Mouse (Mus musculus): Measurements from ENCODE around the gene Plscr1.

The Plscr1 gene

DNA sequence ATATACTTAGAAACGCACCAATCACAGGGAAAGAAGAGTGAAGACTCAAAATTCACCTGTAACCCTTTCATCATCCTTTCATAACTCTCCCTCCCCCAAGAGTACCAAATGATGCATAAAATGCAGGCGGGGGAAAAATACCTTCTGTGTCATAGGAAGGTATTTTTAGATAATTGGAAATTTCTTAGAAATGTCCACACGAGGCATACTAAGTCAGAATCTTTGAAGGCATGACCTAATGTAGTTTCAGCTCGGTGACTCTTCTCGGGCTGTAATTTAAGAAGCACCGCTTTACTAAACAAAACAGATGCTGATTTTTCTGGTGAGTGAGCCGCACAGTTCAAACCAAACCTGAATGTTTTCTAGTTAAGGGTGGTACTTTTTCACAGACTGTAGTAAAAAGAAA, at the start of gene Plscr1:
TSS of gene Plscr1 (plus strand) at position 304 of the 406 bp plus-strand sequence.
- no peak for DNase-seq (ENCODE audit: low read depth, low spot score)

DNA sequence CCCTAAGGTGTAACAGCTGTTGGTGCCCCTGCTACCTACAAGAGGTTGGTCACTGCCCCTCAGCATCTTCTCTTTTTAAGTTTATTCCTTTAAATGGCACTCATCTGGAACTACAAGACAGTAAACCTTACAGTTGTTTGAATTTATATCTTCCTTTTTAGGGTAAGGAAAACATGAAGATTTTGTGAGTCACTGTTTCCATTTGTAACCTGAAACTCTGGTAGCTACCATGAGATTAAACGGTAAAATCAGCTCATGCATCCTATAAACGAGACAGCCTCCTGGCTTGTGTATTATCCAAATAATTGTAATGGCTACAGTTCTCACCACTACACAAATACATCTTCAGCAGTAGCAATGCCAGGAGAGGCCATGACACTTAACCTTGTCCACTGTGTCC, 45.2 kb upstream of the Plscr1 start:
- no peak for DNase-seq (ENCODE audit: low read depth, low spot score)

DNA sequence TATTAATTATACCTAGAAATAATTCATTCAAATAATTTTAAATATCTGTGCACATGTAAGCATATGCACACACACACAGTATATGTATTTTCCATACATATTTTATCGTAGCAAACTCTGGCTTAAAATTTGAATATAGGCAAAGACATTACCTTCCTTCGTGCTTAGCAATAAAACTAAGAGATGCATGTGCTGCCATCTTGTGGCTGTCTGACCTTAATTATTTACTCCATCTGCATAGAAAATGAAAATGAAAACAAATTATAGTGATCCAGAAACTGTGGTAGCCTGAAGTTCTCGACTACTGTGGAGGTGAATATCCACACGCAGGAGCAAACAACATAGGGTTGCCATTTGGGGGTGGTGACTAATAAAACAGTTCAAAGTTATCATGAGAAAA, 42.2 kb upstream of the Plscr1 start:
- DNase-seq (ENCODE audit: low read depth, low spot score) = peak; percentile 48

DNA sequence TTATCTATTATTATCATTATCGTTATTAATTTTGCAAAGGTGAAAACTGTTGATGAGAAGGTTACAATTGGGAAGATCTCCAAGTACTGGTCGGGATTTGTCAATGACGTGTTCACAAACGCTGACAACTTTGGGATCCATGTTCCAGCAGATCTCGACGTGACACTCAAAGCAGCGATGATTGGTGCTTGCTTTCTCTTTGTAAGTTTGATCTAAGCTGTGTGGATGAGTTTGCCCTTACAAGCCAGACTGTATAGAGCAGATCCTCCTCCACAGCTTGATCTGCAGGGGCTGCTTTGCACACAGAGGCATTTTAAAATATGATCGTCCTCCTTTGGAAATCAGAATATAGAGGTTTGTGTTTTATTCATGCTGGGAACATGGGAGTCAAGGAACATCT, 41.8 kb upstream of the Plscr1 start:
- DNase-seq (ENCODE audit: low read depth, low spot score) = peak; percentile 8

DNA sequence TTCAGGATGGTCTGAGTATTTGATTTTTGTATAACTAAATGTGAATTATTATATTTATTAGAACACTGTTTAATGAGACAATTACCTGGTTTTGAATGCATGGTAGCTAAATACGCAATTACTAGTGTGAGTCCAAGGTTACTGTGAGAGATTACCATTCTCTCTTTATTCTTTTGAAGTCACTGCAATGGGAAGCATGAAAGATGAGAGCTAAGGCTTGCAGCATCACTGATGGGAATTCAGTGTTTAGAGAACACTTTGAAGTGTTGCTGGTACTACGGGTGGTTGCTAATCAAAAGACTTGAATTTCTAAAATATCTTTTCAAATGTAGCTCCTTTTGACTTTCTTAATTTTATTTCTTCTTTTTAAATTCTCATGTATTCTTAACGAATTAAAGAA, 39.7 kb upstream of the Plscr1 start:
- DNase-seq (ENCODE audit: low read depth, low spot score) = no peak

DNA sequence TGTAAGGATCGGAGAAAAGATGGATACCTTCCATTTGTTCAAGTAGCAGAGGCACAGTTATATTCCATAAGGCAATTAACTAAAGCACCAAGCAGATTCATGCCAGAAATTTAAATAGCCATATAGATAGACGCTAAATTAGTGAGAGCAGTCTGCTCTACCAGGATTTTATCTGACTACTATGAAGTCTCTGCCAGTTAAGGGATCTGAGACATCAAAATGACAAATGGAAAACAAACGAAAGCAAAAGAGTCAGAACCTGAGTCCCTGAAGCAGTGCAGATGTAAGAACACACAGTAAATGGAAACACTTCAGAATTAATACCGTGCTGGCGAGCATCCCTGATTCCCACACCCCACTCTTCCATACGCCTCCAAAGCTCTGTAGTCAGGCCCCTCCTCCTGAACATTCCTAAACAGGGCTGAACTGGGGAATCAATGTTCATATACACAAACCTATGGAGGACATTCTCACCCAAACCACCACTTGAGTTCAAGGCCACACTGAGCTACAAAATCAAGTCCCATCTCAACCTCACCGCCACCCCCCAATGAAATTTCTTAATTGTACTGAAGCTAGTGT, 39.1 kb upstream of the Plscr1 start:
- no peak for DNase-seq (ENCODE audit: low read depth, low spot score)

DNA sequence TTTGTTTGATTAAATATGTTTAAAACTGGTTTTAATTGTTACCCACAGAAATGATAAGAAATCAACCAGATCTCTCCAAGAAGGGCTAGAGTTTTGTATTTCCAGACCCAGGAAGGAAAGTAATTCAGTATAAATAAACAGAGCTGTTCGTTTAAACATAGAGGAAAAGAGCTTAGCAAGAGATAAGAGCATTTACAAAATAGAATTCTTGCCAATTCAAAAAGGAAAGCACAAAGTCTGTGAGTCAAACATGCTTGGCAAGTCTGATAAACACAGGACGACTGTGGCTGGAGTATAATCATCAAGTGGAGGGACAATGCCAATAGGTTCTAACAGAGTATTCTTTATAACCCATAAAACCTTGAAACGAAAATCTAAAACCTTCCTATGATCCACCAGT, 38.5 kb upstream of the Plscr1 start:
- DNase-seq (ENCODE audit: low read depth, low spot score) = no peak

DNA sequence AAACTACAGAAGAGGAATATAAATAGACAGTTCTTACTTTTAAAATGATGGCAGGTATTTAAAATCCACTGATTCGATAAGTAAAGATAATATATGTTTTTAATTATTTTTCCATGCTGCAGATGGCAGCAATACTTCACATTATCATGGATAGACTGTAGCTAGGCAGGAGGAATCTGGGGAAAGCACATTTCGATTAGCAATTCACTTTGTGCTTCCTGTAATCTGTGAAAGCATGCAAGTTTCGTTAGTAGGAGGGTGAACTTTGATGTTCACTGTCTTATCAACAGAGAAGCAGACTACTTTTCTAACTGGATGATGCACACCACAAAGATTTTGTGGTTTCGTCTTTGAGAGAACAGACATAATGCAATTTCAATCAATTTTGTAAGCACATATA, 32.1 kb upstream of the Plscr1 start:
- DNase-seq (ENCODE audit: low read depth, low spot score) = no peak

DNA sequence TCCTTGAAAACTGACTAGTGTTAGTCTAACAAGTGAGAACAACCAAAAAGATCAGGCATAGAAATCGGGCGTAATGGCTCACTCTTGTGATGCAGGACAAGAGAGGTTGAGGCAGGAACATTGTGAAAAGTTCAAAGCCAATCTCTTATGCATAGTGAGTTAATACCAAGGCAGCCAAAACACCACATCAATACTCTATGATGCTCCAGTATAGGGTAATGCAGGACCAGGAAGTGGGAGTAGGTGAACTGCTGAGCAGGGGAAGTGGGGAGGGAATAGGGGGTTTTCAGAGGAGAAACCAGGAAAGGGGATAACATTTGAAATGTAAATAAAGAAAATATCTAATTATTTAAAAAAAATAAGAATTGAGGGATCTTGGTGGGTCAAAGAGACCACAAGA, 31.7 kb upstream of the Plscr1 start:
- no peak for DNase-seq (ENCODE audit: low read depth, low spot score)

DNA sequence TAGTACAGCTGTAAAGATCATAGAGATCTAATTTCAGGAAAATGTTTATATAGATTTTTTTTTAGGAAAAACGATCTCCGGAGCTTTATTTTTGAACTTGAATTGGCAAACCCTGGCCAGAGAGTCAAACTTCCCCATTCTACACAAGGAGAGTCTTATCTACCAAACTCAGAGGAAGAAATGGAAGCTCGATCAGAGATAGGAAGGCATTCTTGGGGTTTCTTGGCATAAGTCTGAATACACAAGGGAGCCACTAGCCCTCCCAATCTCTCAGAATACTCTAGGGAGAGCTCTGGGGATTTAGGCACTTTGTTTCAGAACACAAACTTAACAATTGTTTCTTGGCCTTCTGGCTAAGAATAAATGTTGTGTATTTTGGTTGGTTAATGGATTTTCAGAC, 29.4 kb upstream of the Plscr1 start:
- no peak for DNase-seq (ENCODE audit: low read depth, low spot score)

DNA sequence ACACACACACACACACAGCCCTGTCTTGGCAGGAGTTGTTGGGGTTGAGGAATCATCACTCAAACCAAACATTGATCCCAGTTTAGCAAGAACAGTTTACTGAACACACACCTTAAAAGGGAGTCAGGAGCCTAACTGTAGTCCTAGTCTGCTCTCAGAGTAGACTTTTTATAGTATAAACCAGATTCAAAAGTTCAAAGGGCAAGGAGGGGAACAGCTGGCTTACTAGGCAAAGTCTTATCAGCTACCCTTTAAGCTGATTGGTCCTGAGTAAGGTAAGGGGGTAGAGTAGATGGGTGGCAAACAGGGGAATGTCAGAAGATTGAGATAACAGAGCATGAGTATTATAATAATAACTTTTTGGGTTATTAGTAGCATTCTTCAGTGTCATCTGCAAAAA, 28.1 kb upstream of the Plscr1 start:
- DNase-seq (ENCODE audit: low read depth, low spot score) = no peak

DNA sequence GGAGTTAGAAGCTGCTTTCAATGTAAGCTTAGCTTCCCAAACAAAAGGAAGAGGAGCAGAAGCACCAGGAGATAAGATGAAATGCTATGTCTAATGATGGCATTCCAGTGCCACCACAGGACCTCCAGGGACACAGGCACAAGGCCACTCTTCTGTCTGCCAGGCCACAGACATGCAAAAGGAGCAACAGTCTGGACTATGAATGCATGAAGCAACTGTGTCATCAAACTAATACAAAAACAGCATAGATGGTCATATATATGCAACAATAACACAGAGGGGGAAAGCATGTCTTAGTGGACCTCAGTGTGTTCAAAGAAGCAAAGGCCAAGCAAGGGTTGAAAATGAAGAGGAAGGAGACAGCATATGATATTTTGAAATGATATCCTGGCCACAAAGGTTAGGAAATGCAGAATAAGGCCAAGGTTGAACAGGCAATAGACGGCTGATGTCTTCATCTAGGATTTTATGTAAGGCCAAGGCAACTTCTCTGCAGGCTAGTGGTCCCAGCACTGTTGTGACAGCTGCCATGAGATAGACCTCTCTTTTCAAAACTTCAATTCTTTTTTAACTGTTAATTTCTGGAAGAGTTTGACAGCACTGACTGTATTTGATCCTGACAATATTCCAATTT, 24.8 kb upstream of the Plscr1 start:
- no peak for DNase-seq (ENCODE audit: low read depth, low spot score)

DNA sequence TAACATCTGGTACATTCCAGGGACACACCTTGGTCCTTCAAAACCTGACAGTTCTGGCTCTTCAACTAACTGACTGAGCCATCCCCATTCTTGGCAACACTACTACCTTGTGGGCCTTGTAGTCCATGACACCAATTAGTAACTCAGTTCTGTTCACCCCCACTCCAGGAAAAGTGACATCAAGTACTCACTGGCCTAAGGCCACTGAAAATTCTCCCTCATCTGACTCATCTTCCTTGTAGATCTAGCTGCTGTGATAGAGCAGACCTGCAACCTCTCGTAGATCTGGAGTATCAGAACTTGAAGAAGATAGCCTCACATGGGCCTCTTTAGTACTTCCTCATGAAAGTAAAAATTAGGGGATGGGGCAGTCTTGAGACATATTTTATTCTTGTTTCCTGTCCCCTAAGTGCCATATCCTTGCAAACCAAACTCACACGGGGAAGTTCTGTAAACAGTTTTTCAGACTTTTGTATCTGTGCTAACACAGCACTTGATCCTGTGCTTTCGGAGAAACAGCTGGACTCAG, 23.4 kb upstream of the Plscr1 start:
- no peak for DNase-seq (ENCODE audit: low read depth, low spot score)

DNA sequence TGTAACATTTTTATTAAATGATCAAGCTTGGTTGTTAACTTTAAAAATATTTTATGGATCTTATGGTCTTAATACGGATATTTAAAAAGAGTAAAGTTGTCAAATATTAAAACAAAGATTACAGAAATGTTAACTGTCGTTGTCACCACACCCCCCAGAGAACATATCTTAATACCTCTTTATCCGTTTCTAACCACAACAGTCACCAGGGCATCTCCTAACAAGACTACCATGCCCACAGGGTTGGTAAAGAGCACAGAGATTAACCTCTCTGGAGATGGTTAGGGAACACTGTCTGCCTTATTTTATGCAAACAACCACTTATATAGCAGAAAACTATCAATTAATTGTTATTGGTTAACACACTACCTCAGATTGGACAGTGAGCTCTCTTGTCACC, 22.8 kb upstream of the Plscr1 start:
- no peak for DNase-seq (ENCODE audit: low read depth, low spot score)

DNA sequence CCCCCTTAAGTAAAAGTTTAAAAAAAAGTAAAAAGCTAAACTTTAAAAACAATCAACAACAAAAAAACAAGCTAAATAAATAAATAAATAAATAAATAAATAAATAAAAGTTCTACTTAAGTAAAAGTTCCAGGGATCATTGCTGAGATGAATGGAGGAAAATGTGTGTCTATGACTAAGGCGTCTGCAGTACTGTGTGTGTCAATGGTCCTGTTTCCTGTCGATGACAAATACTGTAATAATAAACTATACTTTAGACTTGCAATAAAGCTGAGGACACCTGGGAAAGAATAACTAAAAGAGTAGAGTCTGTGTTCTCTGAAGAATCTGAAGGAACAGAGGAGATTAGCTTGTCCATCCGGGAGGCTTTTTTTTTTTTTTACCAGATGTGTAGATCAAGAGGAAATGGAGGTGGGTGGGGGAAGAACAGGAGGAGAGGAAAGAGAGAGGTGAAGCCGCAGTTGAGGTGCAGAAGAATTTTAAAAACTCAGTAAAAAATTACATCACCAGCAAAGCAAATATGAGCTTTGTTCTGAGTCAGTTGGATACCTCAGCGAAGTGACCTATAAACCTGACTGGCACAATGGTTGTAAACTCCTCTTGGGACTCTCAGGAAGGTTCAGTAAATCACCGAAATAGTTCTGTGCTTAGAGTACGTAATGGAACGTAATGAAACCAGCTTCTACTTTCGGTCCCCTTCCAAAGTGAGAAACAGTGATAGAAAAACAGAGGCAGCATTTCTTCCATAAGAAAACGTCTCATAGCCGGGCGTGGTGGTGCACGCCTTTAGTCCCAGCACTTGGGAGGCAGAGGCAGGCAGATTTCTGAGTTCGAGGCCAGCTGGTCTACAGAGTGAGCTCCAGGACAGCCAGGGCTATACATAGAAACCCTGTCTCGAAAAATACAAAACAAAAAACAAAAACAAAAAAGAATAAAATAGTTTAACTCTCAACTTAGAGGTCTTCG, 20.4 kb upstream of the Plscr1 start:
- DNase-seq (ENCODE audit: low read depth, low spot score) = no peak

DNA sequence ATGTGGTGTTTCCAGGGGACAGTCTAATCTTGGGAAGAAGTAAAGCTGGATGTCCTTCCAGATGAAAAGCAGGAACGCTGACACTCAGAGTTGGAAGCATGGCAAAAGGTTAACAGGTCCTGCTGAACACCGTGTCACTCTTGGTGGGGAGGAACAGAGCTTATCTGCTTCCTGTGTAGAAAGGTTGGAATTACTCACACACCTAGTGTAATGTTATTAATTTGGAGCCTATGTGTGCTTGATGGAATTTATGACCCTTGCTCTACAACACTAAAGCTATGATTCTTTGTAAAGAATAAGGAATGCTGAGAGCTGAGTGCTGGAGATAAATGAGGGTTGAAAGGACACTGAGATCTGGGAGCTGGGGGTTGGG, 19.7 kb upstream of the Plscr1 start:
- DNase-seq (ENCODE audit: low read depth, low spot score) = no peak

DNA sequence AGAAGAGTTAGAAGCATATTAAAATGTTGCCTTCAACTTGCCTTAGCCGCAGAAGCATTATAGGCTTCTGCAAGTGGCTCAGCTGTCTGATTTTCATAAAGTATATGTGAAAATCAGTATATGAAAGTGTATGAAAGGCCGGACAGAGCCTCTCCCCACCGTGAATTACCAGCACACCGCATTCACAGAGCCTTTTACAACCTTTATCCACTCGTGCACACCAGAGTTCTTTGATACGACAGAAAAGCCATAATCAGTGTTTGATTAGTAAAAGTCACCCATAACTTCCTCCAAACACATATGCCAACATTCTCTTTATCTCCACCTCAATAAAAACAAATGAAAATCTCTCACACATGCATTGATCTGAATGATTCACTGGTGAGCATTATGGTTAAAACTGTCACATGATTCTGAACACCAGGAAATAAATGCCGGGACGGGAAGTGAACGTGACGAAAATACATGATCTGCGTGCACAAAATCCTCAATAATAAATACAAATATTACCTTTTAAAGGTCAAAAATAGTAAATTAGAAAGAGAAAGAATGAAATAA, 14.6 kb upstream of the Plscr1 start:
- DNase-seq (ENCODE audit: low read depth, low spot score) = no peak

DNA sequence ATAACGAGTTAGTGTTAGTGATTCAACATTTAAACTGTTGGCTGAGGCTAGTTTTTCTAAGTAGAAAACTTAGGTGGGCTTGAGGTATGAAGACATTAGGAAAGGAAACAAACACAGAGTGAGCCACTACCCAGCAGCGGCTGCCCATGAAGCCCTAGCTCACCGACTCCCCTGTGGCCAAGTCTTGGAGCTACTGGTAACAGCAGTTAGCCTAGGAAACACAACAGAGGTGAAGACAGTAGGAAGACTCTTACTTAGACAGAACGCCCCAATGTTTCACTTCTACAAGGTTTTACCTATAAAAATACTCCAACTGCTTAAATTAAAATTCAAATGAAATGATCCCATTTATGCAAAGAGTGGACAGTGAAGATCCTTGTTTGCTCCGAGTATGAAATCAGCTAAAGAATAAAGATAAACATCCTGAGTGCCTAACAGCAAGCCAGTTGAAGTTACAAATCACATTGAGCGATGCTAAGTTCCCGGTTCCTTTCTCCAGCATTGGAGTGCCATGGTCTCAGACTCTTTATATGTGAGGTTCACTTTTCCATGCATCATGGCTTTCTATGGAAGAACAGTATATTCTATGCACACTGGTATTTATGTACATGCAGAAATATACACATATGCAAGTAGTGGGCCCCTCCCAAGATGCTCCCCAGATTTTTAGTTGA, 640 bp upstream of the Plscr1 start:
- DNase-seq (ENCODE audit: low read depth, low spot score) = no peak

DNA sequence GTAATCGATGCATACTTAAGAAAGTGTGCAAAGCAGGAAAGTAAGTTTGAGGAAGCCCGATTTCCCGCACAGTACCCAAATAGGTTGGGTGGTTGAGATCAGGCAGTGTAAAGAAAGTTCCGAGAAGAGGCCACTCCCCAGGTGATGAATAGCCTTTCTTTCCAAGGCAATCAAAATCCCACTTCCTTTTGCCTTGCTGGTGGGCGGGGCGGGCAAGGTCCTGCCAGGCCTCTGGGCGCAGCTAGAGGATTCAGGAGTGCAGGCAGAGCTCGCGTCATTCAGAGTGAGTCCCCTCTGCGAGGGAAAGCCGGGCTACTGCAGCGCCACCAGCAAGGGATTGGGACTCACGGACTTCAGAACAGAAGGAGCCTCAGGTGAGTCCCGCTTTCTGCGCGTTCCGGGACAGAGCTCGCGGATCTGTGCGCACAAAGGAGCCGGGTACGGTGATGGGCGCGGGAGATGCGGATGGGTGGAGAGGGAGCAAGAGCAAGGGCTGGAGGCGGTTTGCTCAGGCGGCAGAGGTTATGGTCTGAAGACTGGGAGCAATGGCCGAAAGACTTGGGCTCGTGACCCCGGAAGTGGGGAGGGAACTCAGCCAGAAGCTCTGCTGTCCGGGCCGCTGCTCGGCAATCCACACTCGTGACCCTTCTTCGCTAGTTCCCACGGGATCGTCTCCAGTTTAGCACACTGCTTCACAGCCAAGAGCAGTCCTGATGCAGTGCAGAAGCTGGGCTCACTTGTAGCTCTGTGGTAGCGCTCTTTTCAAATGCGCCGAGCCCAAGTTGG, 630 bp downstream of the Plscr1 start:
- no peak for DNase-seq (ENCODE audit: low read depth, low spot score)

DNA sequence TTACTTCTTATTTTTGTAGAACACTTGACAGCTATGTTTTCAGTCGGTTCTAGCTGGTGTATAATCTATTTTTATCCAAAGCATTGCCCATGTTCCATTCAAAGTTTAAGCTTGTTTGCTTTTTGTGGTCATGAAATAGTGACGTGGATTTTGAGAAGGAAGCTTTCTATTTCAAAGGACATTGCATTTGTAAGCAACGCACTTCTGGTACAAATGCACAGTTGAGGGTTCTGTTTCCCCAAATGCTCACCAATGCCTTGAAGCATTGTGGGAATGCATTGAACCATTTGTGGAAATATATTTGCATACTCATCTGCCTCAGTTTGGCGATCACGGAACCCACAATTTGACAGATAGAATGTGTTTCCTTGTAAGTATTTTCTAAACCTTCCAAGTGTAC, 3.2 kb downstream of the Plscr1 start:
- DNase-seq (ENCODE audit: low read depth, low spot score) = no peak
